Mouse (Mus musculus) frontal cortex, postnatal 14 days (tissue): Measurements from ENCODE around the gene Rabep1.
"Not testable (repeated sequence)": the region's sequence is repeated elsewhere in the genome, so short reads cannot be mapped to it uniquely, and the experiment has no call there.

Experiments
- DNase-seq, 2 experiments: peaks; one replicate each; pipeline ENCODE4 v3.0.0; 2022; ENCODE audit warnings: low spot score in 2 of 2

Gene Rabep1

GRCm38 (mm10) chr11:70891616-70892015 is 47.0 kb downstream of the Rabep1 start:
- no peak for DNase-seq

GRCm38 (mm10) chr11:70897680-70898079 is 53.1 kb downstream of the Rabep1 start:
- no peak for DNase-seq

- DNase-seq, result not testable (repeated sequence)
These were observed 53.6 kb downstream of the Rabep1 start for GRCm38 (mm10) chr11:70898182-70898581.

GRCm38 (mm10) chr11:70906681-70907080 is 62.1 kb downstream of the Rabep1 start:
- no peak for DNase-seq

- DNase-seq, result no peak
These were observed 66.7 kb downstream of the Rabep1 start for GRCm38 (mm10) chr11:70911323-70911722.

GRCm38 (mm10) chr11:70911920-70912319 is 67.3 kb downstream of the Rabep1 start:
- DNase-seq, result no peak

- no peak for DNase-seq
These were observed 73.3 kb downstream of the Rabep1 start for GRCm38 (mm10) chr11:70917896-70918295.

GRCm38 (mm10) chr11:70919524-70919923 is 74.9 kb downstream of the Rabep1 start:
- no peak for DNase-seq

- DNase-seq, result no peak
These were observed 86.9 kb downstream of the Rabep1 start for GRCm38 (mm10) chr11:70931461-70931860.

GRCm38 (mm10) chr11:70935316-70935715 is 90.7 kb downstream of the Rabep1 start:
- DNase-seq, result no peak

- DNase-seq, result no peak
These were observed 98.0 kb downstream of the Rabep1 start for GRCm38 (mm10) chr11:70942596-70942995.

- no peak for DNase-seq
These were observed 99.1 kb downstream of the Rabep1 start for GRCm38 (mm10) chr11:70943651-70944050.

GRCm38 (mm10) chr11:70944935-70945817 is 100.6 kb downstream of the Rabep1 start:
- DNase-seq, result no peak

- DNase-seq, result no peak
These were observed 110.1 kb downstream of the Rabep1 start for GRCm38 (mm10) chr11:70954711-70955110.

- no peak for DNase-seq
These were observed 116.4 kb downstream of the Rabep1 start for GRCm38 (mm10) chr11:70960786-70961554.

- no peak for DNase-seq
These were observed 119.8 kb downstream of the Rabep1 start for GRCm38 (mm10) chr11:70964222-70964907.

- DNase-seq, result no peak
These were observed 124.8 kb downstream of the Rabep1 start for GRCm38 (mm10) chr11:70969271-70969794.

- peak; percentile 90 to 93 for DNase-seq
These were observed 125.4 kb downstream of the Rabep1 start, which contains the start of the genes Nup88 and Rpain for GRCm38 (mm10) chr11:70969821-70970559. Nup88 (minus strand) TSS chr11:70969973. Rpain (plus strand) TSS chr11:70970213.

GRCm38 (mm10) chr11:70970560-70971540 is 126.3 kb downstream of the Rabep1 start:
- DNase-seq, result no peak

GRCm38 (mm10) chr11:70972586-70972985 is 128.0 kb downstream of the Rabep1 start:
- no peak for DNase-seq
